Mouse (Mus musculus) MEL (cell line): Measurements from ENCODE around the gene Prm2. TPM values are rescaled to one million over a fixed set of nuclear protein-coding genes. Genes with fewer than 3 reads are reported as not detected.

ENCODE experiments used
- DNase-seq: peaks from one replicate; pipeline ENCODE4 v3.0.0; 2011; ENCODE audit warnings: low read depth, low spot score
- H3K27ac ChIP-seq: 2 replicates; pipeline ENCODE4 v1.5.1; 2012; ENCODE audit warnings: low read depth, mild to moderate bottlenecking, control low read depth, low read length, moderate library complexity; ENCODE audit not compliant: control insufficient read depth
- H3K27me3 ChIP-seq, 2 experiments: fragments of 150-350 bp in 1 of 2; sonication (generic) in 1 of 2; 2 replicates each; pipeline ENCODE4 v1.6.1; 2012; ENCODE audit warnings: low read length in 2 of 2, mild to moderate bottlenecking in 2 of 2, improper control_type of control experiment in 1 of 2, moderate library complexity in 1 of 2; ENCODE audit not compliant: insufficient read depth in 2 of 2, control insufficient read depth in 1 of 2
- H3K36me3 ChIP-seq, 2 experiments: 2 replicates each; pipeline ENCODE4 v1.6.1; 2012 to 2014; ENCODE audit warnings: low read length in 2 of 2, improper control_type of control experiment in 1 of 2, inconsistent platforms in 1 of 2, mild to moderate bottlenecking in 1 of 2; ENCODE audit not compliant: insufficient read depth in 2 of 2, control insufficient read depth in 1 of 2
- H3K4me1 ChIP-seq, 2 experiments: fragments of 150-350 bp in 1 of 2; sonication (generic) in 1 of 2; 2 replicates each; pipeline ENCODE4 v1.6.1; 2012; ENCODE audit warnings: low read length in 2 of 2, improper control_type of control experiment in 1 of 2, mild to moderate bottlenecking in 1 of 2; ENCODE audit not compliant: insufficient read depth in 2 of 2, control insufficient read depth in 1 of 2
- H3K4me3 ChIP-seq, 2 experiments: fragments of 150-350 bp in 1 of 2; sonication (generic) in 1 of 2; 2 replicates each; pipeline ENCODE4 v1.5.1; 2012; ENCODE audit warnings: low read depth in 2 of 2, low read length in 2 of 2, mild to moderate bottlenecking in 2 of 2, moderate library complexity in 2 of 2, control low read depth in 1 of 2, improper control_type of control experiment in 1 of 2; ENCODE audit not compliant: control insufficient read depth in 1 of 2, insufficient read depth in 1 of 2
- H3K79me2 ChIP-seq: 2 replicates; pipeline ENCODE4 v1.6.1; 2012; ENCODE audit warnings: mild to moderate bottlenecking, low read length, moderate library complexity; ENCODE audit not compliant: control insufficient read depth, poor library complexity, insufficient read depth
- H3K9ac ChIP-seq: 2 replicates; pipeline ENCODE4 v1.6.1; 2012; ENCODE audit warnings: low read depth, mild to moderate bottlenecking, control low read depth, low read length, moderate library complexity; ENCODE audit not compliant: control insufficient read depth, poor library complexity, severe bottlenecking
- H3K9me3 ChIP-seq: fragments of 150-350 bp; sonication (generic); replicated peaks from 2 replicates; pipeline ENCODE4 v1.6.1; 2012; ENCODE audit warnings: mild to moderate bottlenecking, low read length, improper control_type of control experiment, moderate library complexity; ENCODE audit not compliant: insufficient read depth
- CHD1 ChIP-seq: IDR thresholded peaks from 2 replicates; pipeline ENCODE4 v1.6.1; 2012; ENCODE audit warnings: low read depth, mild to moderate bottlenecking, inconsistent platforms, low read length, improper control_type of control experiment
- CTCF ChIP-seq, 3 experiments: IDR thresholded peaks in 2 of 3; conservative IDR thresholded peaks in 1 of 3; 2 replicates each; pipeline ENCODE4 v1.5.1; 2011 to 2012; ENCODE audit warnings: low read length in 3 of 3, low read depth in 2 of 3, mild to moderate bottlenecking in 2 of 3, improper control_type of control experiment in 1 of 3, inconsistent platforms in 1 of 3, mixed read lengths in 1 of 3, moderate library complexity in 1 of 3; ENCODE audit not compliant: control insufficient read depth in 1 of 3, insufficient read depth in 1 of 3, poor library complexity in 1 of 3, severe bottlenecking in 1 of 3
- E2F4 ChIP-seq: IDR thresholded peaks from 2 replicates; pipeline ENCODE4 v1.6.1; 2011; ENCODE audit warnings: low read depth, low read length, improper control_type of control experiment, borderline replicate concordance
- EP300 ChIP-seq, 2 experiments: IDR thresholded peaks; 2 replicates each; pipeline ENCODE4 v1.6.1; 2011; ENCODE audit warnings: improper control_type of control experiment in 2 of 2, low read length in 2 of 2, low read depth in 1 of 2, mild to moderate bottlenecking in 1 of 2
- GABPA ChIP-seq: IDR thresholded peaks from 2 replicates; pipeline ENCODE4 v1.6.1; 2012; ENCODE audit warnings: low read depth, mild to moderate bottlenecking, inconsistent platforms, low read length, improper control_type of control experiment, moderate library complexity
- HCFC1 ChIP-seq: IDR thresholded peaks from 2 replicates; pipeline ENCODE4 v1.6.1; 2012; ENCODE audit warnings: low read depth, mild to moderate bottlenecking, inconsistent platforms, low read length, improper control_type of control experiment, moderate library complexity
- JUND ChIP-seq: IDR thresholded peaks from 2 replicates; pipeline ENCODE4 v1.6.1; 2011; ENCODE audit warnings: low read depth, mild to moderate bottlenecking, improper control_type of control experiment, low read length
- MYB ChIP-seq: IDR thresholded peaks from 2 replicates; pipeline ENCODE4 v1.6.1; 2011; ENCODE audit warnings: mild to moderate bottlenecking, low read depth, low read length, improper control_type of control experiment
- NRF1 ChIP-seq: IDR thresholded peaks from 2 replicates; pipeline ENCODE4 v1.6.1; 2014; ENCODE audit warnings: low read depth, mild to moderate bottlenecking, inconsistent platforms, low read length, improper control_type of control experiment, moderate library complexity; ENCODE audit not compliant: poor library complexity, insufficient read depth, severe bottlenecking
- SIN3A ChIP-seq: IDR thresholded peaks from 2 replicates; pipeline ENCODE4 v1.6.1; 2012; ENCODE audit warnings: low read length, improper control_type of control experiment, inconsistent platforms
- TAL1 ChIP-seq: IDR thresholded peaks from 2 replicates; pipeline ENCODE4 v1.6.1; 2012; ENCODE audit warnings: mild to moderate bottlenecking, inconsistent platforms, low read length, moderate library complexity, mixed read lengths
- TCF12 ChIP-seq: IDR thresholded peaks from 2 replicates; pipeline ENCODE4 v1.6.1; 2014; ENCODE audit warnings: low read depth, mild to moderate bottlenecking, inconsistent platforms, low read length, improper control_type of control experiment, moderate library complexity
- USF2 ChIP-seq, 2 experiments: IDR thresholded peaks; 2 replicates each; pipeline ENCODE4 v1.6.1; 2011 to 2012; ENCODE audit warnings: improper control_type of control experiment in 2 of 2, low read length in 2 of 2, borderline replicate concordance in 1 of 2, inconsistent platforms in 1 of 2, low read depth in 1 of 2, mild to moderate bottlenecking in 1 of 2; ENCODE audit not compliant: insufficient read depth in 1 of 2
- ZC3H11A ChIP-seq: IDR thresholded peaks from 2 replicates; pipeline ENCODE4 v1.6.1; 2012; ENCODE audit warnings: low read depth, mild to moderate bottlenecking, inconsistent platforms, low read length, improper control_type of control experiment
- ZMIZ1 ChIP-seq: IDR thresholded peaks from 2 replicates; pipeline ENCODE4 v1.6.1; 2012; ENCODE audit warnings: low read depth, mild to moderate bottlenecking, inconsistent platforms, low read length, improper control_type of control experiment, moderate library complexity
- polyA plus RNA-seq, 2 experiments: library from polyadenylated mRNA; stranded (reverse) in 1 of 2; unstranded in 1 of 2; fragments of >175 nt in 1 of 2; fragments of >200 nt in 1 of 2; gene quantifications; 2 replicates each; pipeline versions ENCODE4 v1.2.1 to v1.2.4; 2012; ENCODE audit warnings: low replicate concordance in 2 of 2, low read depth in 1 of 2; ENCODE audit not compliant: insufficient read length in 2 of 2, insufficient read depth in 1 of 2, missing spikeins in 1 of 2
- total RNA-seq: library from RNA; depleted of rRNA; stranded (reverse); fragments of 300-350 nt; gene quantifications from 2 replicates; pipeline ENCODE4 v1.2.3, GENCODE M21; 2012; rRNA removed

The Prm2 gene
- not detected in 2 replicates for total RNA-seq
- polyA plus RNA-seq: not detected

- H3K9ac ChIP-seq: no peak within 1 kb of the TSS
- no peak within 1 kb of the TSS for H3K27ac ChIP-seq
- no peak within 1 kb of the TSS for H3K4me3 ChIP-seq
- no peak for DNase-seq
- TF ChIP-seq ZC3H11A (no peak), EP300 (IDR thresholded peaks at IDR 0.05; ENCODE audit: low read depth in 1 of 2, low read length in 2 of 2) (no peak), MYB (no peak), CHD1 (no peak), TCF12 (no peak), ZMIZ1 (no peak)
- H3K27me3 ChIP-seq: no peaks in the 10 kb centered on the region
- H3K9me3 ChIP-seq: no peaks in the 10 kb centered on the region
- no peaks in the 10 kb centered on the region for H3K4me1 ChIP-seq
- H3K36me3 ChIP-seq: no peaks in the 10 kb centered on the region
- no peaks in the 10 kb centered on the region for H3K79me2 ChIP-seq
Measured at GRCm38 (mm10) chr16:10796034-10796433, at the start of gene Prm2. Gene Prm2, minus strand, starts transcription at chr16:10796134.

DNA sequence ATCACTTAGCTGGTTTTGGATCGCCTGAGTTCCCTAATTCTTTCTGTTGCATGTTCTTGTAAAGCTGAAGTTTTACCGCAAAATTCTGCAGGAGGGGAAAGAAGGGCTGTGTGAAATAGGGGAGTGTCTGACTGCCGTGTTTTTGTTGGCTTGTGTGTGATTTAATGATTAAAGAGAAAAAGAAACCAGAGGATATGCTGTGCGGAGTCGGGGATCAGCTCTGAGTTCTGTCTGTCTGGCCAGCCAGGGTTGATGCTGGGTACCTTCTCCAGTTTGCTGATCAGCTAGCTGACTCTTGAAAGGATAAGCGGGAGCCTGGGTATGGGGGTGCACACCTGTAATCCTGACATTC is 48.4 kb upstream of the Prm2 start:
- no peaks in the 10 kb centered on the region for H3K9me3 ChIP-seq
- peaks cover 0 to 10% of the 10 kb centered on the region in 2 experiments; a peak in 2 of 4 replicates for H3K4me1 ChIP-seq
- no peak overlapping the region for H3K27ac ChIP-seq
- H3K79me2 ChIP-seq: no peaks in the 10 kb centered on the region
- H3K9ac ChIP-seq: no peak overlapping the region
- DNase-seq: no peak
- no peaks in the 10 kb centered on the region for H3K27me3 ChIP-seq
- 0 out of 4 replicates have a peak, but pooled peaks cover 0 to 3% of the 10 kb centered on the region in 2 experiments for H3K36me3 ChIP-seq
- TF ChIP-seq CTCF (IDR thresholded peaks at IDR 0.05 in 2 of 3, conservative IDR thresholded peaks at IDR 0.05 in 1 of 3; ENCODE audit: control insufficient read depth in 1 of 3, insufficient read depth in 1 of 3, low read depth in 2 of 3, low read length in 3 of 3, poor library complexity in 1 of 3, severe bottlenecking in 1 of 3) (no peak), NRF1 (no peak), USF2 (IDR thresholded peaks at IDR 0.05; ENCODE audit: borderline replicate concordance in 1 of 2, insufficient read depth in 1 of 2, low read depth in 1 of 2, low read length in 2 of 2) (no peak), GABPA (no peak), JUND (no peak), TAL1 (no peak), SIN3A (no peak), HCFC1 (no peak), E2F4 (no peak)
- peak overlapping the region; percentile 28 to 32; a peak in 3 of 4 replicates for H3K4me3 ChIP-seq
